Mouse (Mus musculus): ENCODE measurements at regions not wholly inside any gene's neighbourhood (a gene's known extent, or its start where the extent isn't known, plus 50 kb on each side); places are given as distances from the start of the nearest gene placed in this dataset.
A peak's percentile ranks its signal among the peaks of the same experiment; 100 is the strongest.

DNA sequence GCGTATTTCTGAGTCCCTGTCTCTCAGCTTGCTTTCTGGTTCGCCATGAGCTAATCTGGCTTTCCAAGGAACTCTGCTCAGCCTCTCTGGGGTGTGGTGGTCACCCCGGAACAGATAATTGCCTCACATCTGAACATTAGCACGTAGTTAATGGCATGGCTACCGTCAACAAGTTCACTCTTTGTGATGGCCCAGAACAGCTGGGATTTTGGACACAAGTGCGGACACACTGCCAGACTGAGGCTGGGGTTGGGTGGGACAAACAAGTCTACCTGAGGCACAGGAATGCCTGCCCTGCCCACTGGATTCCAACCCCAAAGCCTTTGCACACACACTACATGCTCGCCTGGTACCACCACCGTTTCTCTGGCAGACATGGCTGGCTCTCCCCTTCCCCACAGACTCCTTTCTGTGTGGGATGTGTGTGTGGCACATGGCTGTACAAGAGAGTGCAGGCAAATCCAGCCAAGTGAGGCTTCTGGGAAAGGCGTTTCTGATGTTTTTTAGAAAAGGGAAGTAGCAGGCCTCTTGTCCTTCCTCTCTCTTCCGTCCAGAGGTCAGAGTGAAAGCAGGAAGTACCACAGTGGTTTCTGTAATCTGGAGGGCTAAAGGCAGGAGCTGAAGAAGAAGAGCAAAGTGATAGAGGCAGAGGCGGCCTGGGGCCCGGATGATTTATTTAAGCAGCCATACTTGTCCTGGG, 74.6 kb upstream of the Sertad2 start:
- DNase-seq (ENCODE audit: low spot score), result no peak
- H3K4me3 ChIP-seq, result no peak overlapping the region
- H3K36me3 ChIP-seq, result no peaks in the 10 kb centered on the region
- H3K9me3 ChIP-seq, result no peaks in the 10 kb centered on the region
- WGBS, result 74% methylated on average over 12 of the region's 12 CpGs
- H3K27ac ChIP-seq, result 0 out of 2 replicates have a peak overlapping the region, but pooled peaks have one; percentile 9
- H3K27me3 ChIP-seq (ENCODE audit: insufficient read depth, poor library complexity, severe bottlenecking), result peaks cover 31% of the 10 kb centered on the region
- H3K4me1 ChIP-seq, result peaks cover 15% of the 10 kb centered on the region

DNA sequence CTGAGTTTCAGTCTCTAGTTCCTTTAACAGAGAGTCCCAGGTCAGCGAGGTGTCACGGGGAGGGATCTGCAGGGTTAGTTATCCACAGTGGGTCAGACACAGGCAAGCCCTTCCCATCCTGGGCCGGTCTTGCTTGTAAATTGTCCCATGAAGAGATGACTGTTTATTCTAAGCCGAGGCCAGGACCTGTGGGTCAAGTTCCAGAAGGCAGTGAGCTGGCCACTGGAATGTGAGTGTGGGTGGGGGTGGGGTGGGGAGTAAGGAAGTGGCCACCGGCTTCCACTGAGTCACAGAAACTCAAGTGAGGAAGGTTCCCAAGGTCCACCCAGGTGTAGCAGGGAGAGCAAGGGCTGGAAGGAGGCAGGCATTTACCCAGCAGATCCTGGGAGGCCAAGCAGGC, 73.7 kb upstream of the Sertad2 start:
- H3K4me3 ChIP-seq, result no peak overlapping the region
- H3K27me3 ChIP-seq (ENCODE audit: insufficient read depth, poor library complexity, severe bottlenecking), result peaks cover 22% of the 10 kb centered on the region
- no peaks in the 10 kb centered on the region for H3K36me3 ChIP-seq
- WGBS, result 40% methylated on average over 5 of the region's 5 CpGs
- no peaks in the 10 kb centered on the region for H3K9me3 ChIP-seq
- no peak for DNase-seq (ENCODE audit: low spot score)
- H3K4me1 ChIP-seq, result peaks cover 15% of the 10 kb centered on the region
- H3K27ac ChIP-seq, result no peak overlapping the region

- H3K36me3 ChIP-seq, result no peaks in the 10 kb centered on the region
- H3K4me3 ChIP-seq, result no peak overlapping the region
- WGBS, result 83% methylated on average over 6 of the region's 6 CpGs
- H3K4me1 ChIP-seq, result peaks cover 15% of the 10 kb centered on the region
- peaks cover 12% of the 10 kb centered on the region for H3K27me3 ChIP-seq (ENCODE audit: insufficient read depth, poor library complexity, severe bottlenecking)
- H3K27ac ChIP-seq, result no peak overlapping the region
- DNase-seq (ENCODE audit: low spot score), result no peak
- no peaks in the 10 kb centered on the region for H3K9me3 ChIP-seq
Observed at GRCm38 (mm10) chr11:20470396-20470795, 72.7 kb upstream of the Sertad2 start.

GRCm38 (mm10) chr11:20472336-20472735, 70.7 kb upstream of the Sertad2 start:
- no peak for DNase-seq (ENCODE audit: low spot score)
- Histone ChIP-seq H3K4me3 (no peak overlapping the region), H3K36me3 (no peaks in the 10 kb centered on the region), H3K27me3 (ENCODE audit: insufficient read depth, poor library complexity, severe bottlenecking) (no peaks in the 10 kb centered on the region; the same call in 1 of the 2 replicates), H3K27ac (no peak overlapping the region), H3K4me1 (peaks cover 18% of the 10 kb centered on the region), H3K9me3 (no peaks in the 10 kb centered on the region)
- WGBS, result 38% methylated on average over 1 of the region's 1 CpGs

GRCm38 (mm10) chr11:20475629-20476028, 67.4 kb upstream of the Sertad2 start:
- no peaks in the 10 kb centered on the region for H3K36me3 ChIP-seq
- DNase-seq (ENCODE audit: low spot score), result no peak
- no peak overlapping the region for H3K4me3 ChIP-seq
- no peaks in the 10 kb centered on the region for H3K9me3 ChIP-seq
- H3K27ac ChIP-seq, result no peak overlapping the region
- peaks cover 14% of the 10 kb centered on the region; the same call in 1 of the 2 replicates for H3K4me1 ChIP-seq
- no peaks in the 10 kb centered on the region; the same call in 1 of the 2 replicates for H3K27me3 ChIP-seq (ENCODE audit: insufficient read depth, poor library complexity, severe bottlenecking)
- 67% methylated on average over 7 of the region's 7 CpGs for WGBS

GRCm38 (mm10) chr11:20476494-20476893, 66.6 kb upstream of the Sertad2 start:
- DNase-seq (ENCODE audit: low spot score), result no peak
- H3K27me3 ChIP-seq (ENCODE audit: insufficient read depth, poor library complexity, severe bottlenecking), result no peaks in the 10 kb centered on the region; the same call in 1 of the 2 replicates
- H3K4me1 ChIP-seq, result peaks cover 14% of the 10 kb centered on the region; the same call in 1 of the 2 replicates
- H3K36me3 ChIP-seq, result no peaks in the 10 kb centered on the region
- H3K27ac ChIP-seq, result no peak overlapping the region
- WGBS, result 86% methylated on average over 3 of the region's 3 CpGs
- H3K4me3 ChIP-seq, result no peak overlapping the region
- H3K9me3 ChIP-seq, result no peaks in the 10 kb centered on the region

GRCm38 (mm10) chr11:20477183-20478037, 65.6 kb upstream of the Sertad2 start:
- Histone ChIP-seq H3K9me3 (no peaks in the 10 kb centered on the region), H3K36me3 (no peaks in the 10 kb centered on the region), H3K4me1 (peaks cover 12% of the 10 kb centered on the region; the same call in 1 of the 2 replicates), H3K27ac (peak overlapping the region; percentile 37), H3K27me3 (ENCODE audit: insufficient read depth, poor library complexity, severe bottlenecking) (peaks cover 8% of the 10 kb centered on the region), H3K4me3 (peak overlapping the region; percentile 6)
- 24% methylated on average over 19 of the region's 19 CpGs for WGBS
- DNase-seq (ENCODE audit: low spot score), result no peak

GRCm38 (mm10) chr11:20480632-20481031, 62.4 kb upstream of the Sertad2 start:
- no peak overlapping the region for H3K4me3 ChIP-seq
- WGBS, result 82% methylated on average over 3 of the region's 3 CpGs
- H3K27me3 ChIP-seq (ENCODE audit: insufficient read depth, poor library complexity, severe bottlenecking), result peaks cover 26% of the 10 kb centered on the region
- no peak overlapping the region for H3K27ac ChIP-seq
- no peaks in the 10 kb centered on the region for H3K9me3 ChIP-seq
- H3K36me3 ChIP-seq, result no peaks in the 10 kb centered on the region
- peaks cover 10% of the 10 kb centered on the region; the same call in 1 of the 2 replicates for H3K4me1 ChIP-seq
- no peak for DNase-seq (ENCODE audit: low spot score)

DNA sequence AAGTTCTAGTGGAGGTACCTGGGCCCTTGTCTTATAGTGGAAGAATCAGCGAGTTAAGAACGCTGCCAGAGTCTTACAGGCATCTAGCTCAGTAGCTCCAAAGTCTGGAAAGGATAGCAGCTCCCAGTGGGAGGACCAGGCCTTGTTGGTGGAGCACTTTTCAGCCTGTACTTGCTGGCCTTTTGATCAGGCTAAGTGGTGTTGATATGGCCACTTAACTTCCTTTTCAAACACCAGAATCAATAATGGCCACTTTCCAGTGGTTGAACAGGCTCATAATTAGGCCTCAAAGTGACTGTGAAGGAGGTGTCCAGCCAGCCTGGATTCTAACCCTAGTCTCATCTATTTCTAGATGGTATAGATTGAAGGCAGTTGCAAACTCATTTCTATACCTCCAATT, 57.7 kb upstream of the Sertad2 start:
- no peaks in the 10 kb centered on the region for H3K4me1 ChIP-seq

More for the DNA sequence above, 57.7 kb upstream of the Sertad2 start:
- Histone ChIP-seq H3K27me3 (ENCODE audit: insufficient read depth, poor library complexity, severe bottlenecking) (peaks cover 59% of the 10 kb centered on the region), H3K36me3 (no peaks in the 10 kb centered on the region), H3K27ac (no peak overlapping the region), H3K9me3 (no peaks in the 10 kb centered on the region), H3K4me3 (no peak overlapping the region)
- no peak for DNase-seq (ENCODE audit: low spot score)
- 83% methylated on average over 2 of the region's 2 CpGs for WGBS

Measured in heart, embryonic 10.5 days (tissue).